Comparison of ENCODE assay signal across 7 mouse cellular contexts in the genomic region with DNA sequence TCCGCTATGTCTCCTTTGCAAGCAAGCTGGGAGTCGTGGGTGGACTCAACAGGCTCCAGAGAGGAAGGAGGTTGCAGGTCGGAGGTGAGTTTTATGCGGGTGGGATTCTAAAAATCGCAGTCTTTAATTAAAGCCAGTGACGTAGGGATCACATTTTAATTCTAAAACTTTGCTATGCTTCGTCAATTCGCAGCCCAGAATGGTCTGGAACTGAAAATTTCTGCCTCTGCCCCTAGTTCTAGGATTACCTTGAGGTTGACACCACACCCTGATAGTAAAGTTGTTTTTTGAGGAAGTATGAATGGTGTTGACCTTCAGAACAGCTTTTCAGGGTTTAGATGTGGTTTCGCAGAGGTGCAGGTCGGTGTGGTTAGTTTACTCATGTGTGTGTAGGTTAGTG. TPM values are rescaled to one million over a fixed set of nuclear protein-coding genes. Genes with fewer than 3 reads are reported as not detected.
DNase-seq lines count a peak whose midpoint lies in the region; ATAC-seq and TF ChIP-seq lines count a peak whose summit lies in the region.

No protein-coding gene starts in this region.

- peak; percentile 16 for DNase-seq in thymus, postnatal 14 days
- DNase-seq in thymus, postnatal 0 days (ENCODE audit: low spot score): no peak
- DNase-seq in liver: peak; percentile 41
- no peak for DNase-seq in retina, embryonic 14.5 days (ENCODE audit: low spot score)

- peaks cover 17% of the 10 kb centered on the region for H3K4me1 ChIP-seq in forebrain, embryonic 12.5 days
- peaks cover 5% of the 10 kb centered on the region; the same call in 1 of the 2 replicates for H3K4me1 ChIP-seq in olfactory bulb, adult 2 months (ENCODE audit: control insufficient read depth, insufficient read depth, low read length)

- 0 out of 2 replicates have a peak, but pooled peaks cover 5% of the 10 kb centered on the region for H3K36me3 ChIP-seq in forebrain, embryonic 12.5 days (replicated peaks)

- H3K9ac ChIP-seq in forebrain, embryonic 12.5 days: peak overlapping the region; percentile 99

- H3K9me3 ChIP-seq in forebrain, embryonic 12.5 days: no peaks in the 10 kb centered on the region

- no peak overlapping the region for H3K27ac ChIP-seq in forebrain, embryonic 12.5 days
- no peak overlapping the region for H3K27ac ChIP-seq in olfactory bulb, adult 2 months (ENCODE audit: insufficient read depth, low read depth, low read length)

- H3K27me3 ChIP-seq in forebrain, embryonic 12.5 days: no peaks in the 10 kb centered on the region

- 46% methylated on average over 10 of the region's 10 CpGs for WGBS in forebrain, embryonic 12.5 days
- 17% methylated on average over 10 of the region's 10 CpGs for WGBS in olfactory bulb, adult 2 months

- peak overlapping the region; percentile 98 for H3K4me3 ChIP-seq in forebrain, embryonic 12.5 days (replicated peaks)
- peak overlapping the region; percentile 32 for H3K4me3 ChIP-seq in olfactory bulb, adult 2 months (ENCODE audit: insufficient read depth, low read depth, low read length)

- TF ChIP-seq POLR2A in olfactory bulb, adult 2 months (IDR thresholded peaks at IDR 0.05; ENCODE audit: insufficient read depth, low read depth, low read length): no peak

- H3K4me2 ChIP-seq in forebrain, embryonic 12.5 days: peak overlapping the region; percentile 68

- no peak for TF ChIP-seq CTCF in olfactory bulb, adult 2 months (IDR thresholded peaks at IDR 0.05; ENCODE audit: insufficient read depth, low read depth, low read length)

- ATAC-seq in forebrain, embryonic 12.5 days (ENCODE audit: low FRiP score): no peak
- no peak for ATAC-seq in erythroid progenitor cell, adult 5-6 weeks (replicated peaks; ENCODE audit: low FRiP score, poor library complexity, severe bottlenecking)

RNA-seq across cellular contexts. Expression of a gene that starts 1.3 kb away (rescaled TPM):
- 117 TPM in 2 replicates for polyA plus RNA-seq in thymus, postnatal 0 days (2015; fragmentation: Nextera tagmentation; extraction: Ambion mirVana)
- polyA plus RNA-seq in forebrain, embryonic 12.5 days (2016; fragmentation: Nextera tagmentation; extraction: Ambion mirVana): 197 and 211 TPM in 2 replicates
- polyA plus RNA-seq in olfactory bulb, adult 2 months (2012; ENCODE audit: insufficient read depth, insufficient read length, low replicate concordance, missing spikeins): 584 and 674 TPM in 2 replicates
- 547 and 570 TPM in 2 replicates for total RNA-seq in erythroid progenitor cell, adult 5-6 weeks (2015; ENCODE audit: low replicate concordance)
- total RNA-seq in erythroid progenitor cell, adult 5-6 weeks (2017; ENCODE audit: low replicate concordance): 969 and 1,003 TPM in 2 replicates

RNA-seq across cellular contexts. Expression of a gene that starts 49.1 kb away (rescaled TPM):
- polyA plus RNA-seq in thymus, postnatal 0 days (2015; fragmentation: Nextera tagmentation; extraction: Ambion mirVana): 10.5 and 16.2 TPM in 2 replicates
- 18.5 and 20.1 TPM in 2 replicates for polyA plus RNA-seq in forebrain, embryonic 12.5 days (2016; fragmentation: Nextera tagmentation; extraction: Ambion mirVana)
- polyA plus RNA-seq in olfactory bulb, adult 2 months (2012; ENCODE audit: insufficient read depth, insufficient read length, low replicate concordance, missing spikeins): not detected in 2 replicates
- 1.7 and 4.3 TPM in 2 replicates for total RNA-seq in erythroid progenitor cell, adult 5-6 weeks (2015; ENCODE audit: low replicate concordance)
- total RNA-seq in erythroid progenitor cell, adult 5-6 weeks (2017; ENCODE audit: low replicate concordance): 3.9 and 6.0 TPM in 2 replicates

Comparison
In these comparisons a context has a peak if more than half of its experiments do, and no peak if none do; other contexts are left out.
1. DNase-seq: peak in thymus, postnatal 14 days (single experiment) and liver (single experiment); none in thymus, postnatal 0 days (single experiment) and retina, embryonic 14.5 days (single experiment).